Mouse (Mus musculus): ENCODE measurements around the gene Ints1.

DNA sequence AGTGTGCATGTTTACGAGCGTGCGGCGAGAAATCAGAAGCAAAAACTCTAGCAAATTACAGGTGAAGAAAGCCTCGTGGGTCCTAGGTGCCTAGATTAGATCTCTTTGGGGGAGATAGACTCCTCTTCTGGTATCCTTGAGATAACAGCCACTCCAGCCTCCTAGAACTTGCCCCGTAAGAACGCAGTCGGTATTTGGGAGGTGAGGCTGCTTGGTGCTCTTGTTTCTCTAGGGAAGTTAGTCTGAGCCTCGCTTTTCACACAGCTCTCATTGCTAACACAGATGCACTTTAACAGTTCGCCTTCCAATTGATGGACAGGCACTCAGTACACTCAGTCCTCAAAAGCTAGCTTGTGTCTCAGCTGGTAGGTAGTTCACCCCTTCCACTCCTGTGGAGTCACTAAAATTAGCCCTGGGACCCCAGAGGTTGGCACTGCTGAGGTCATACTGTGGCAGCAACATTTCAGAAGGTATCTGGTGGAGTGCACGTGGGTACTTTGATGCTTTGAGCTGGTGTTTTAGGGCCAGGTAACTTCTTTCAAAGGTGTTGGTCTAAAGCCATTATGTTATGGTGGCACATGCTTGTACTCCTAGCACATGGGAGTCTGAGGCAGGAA is 16.8 kb upstream of the Ints1 start:
- TF ChIP-seq CTCF (conservative IDR thresholded peaks at IDR 0.05; ENCODE audit: low read length), result no peak
- TF ChIP-seq POU5F1 (IDR thresholded peaks at IDR 0.05; ENCODE audit: borderline replicate concordance, low read length), result no peak
- TF ChIP-seq NANOG (IDR thresholded peaks at IDR 0.05; ENCODE audit: borderline replicate concordance, low read length), result no peak

Measured in E14TG2a.4 (cell line).